8 mouse cellular contexts compared by ENCODE assay signal in genomic region chr3:63294791-63295190, GRCm38 (mm10). TPM values are rescaled to one million over a fixed set of nuclear protein-coding genes. Genes with fewer than 3 reads are reported as not detected.
DNase-seq lines count a peak whose midpoint lies in the region; ATAC-seq and TF ChIP-seq lines count a peak whose summit lies in the region.

No protein-coding gene starts in this region.

- H3K9ac ChIP-seq in neural tube, embryonic 11.5 days (ENCODE audit: low read length), result no peak overlapping the region; the same call in 1 of the 2 replicates
- H3K9ac ChIP-seq in limb, embryonic 12.5 days (replicated peaks), result peak overlapping the region; percentile 90
- no peak overlapping the region for H3K9ac ChIP-seq in stomach, postnatal 0 days (ENCODE audit: low read length)

- peak overlapping the region; percentile 96 for H3K4me2 ChIP-seq in neural tube, embryonic 11.5 days (ENCODE audit: low read depth)
- H3K4me2 ChIP-seq in limb, embryonic 12.5 days, result peak overlapping the region; percentile 82
- H3K4me2 ChIP-seq in stomach, postnatal 0 days (replicated peaks; ENCODE audit: low read depth), result peak overlapping the region; percentile 99

- no peak overlapping the region for H3K27ac ChIP-seq in neural tube, embryonic 11.5 days (ENCODE audit: low read depth, low read length)
- H3K27ac ChIP-seq in limb, embryonic 12.5 days, result peak overlapping the region; percentile 97
- no peak overlapping the region for H3K27ac ChIP-seq in stomach, postnatal 0 days (replicated peaks)

- 42% methylated on average over 4 of the region's 4 CpGs for WGBS in neural tube, embryonic 11.5 days
- WGBS in limb, embryonic 12.5 days, result 42% methylated on average over 4 of the region's 4 CpGs
- 51% methylated on average over 4 of the region's 4 CpGs for WGBS in stomach, postnatal 0 days

- no peaks in the 10 kb centered on the region for H3K4me1 ChIP-seq in neural tube, embryonic 11.5 days (ENCODE audit: control insufficient read depth, insufficient read depth, low read length)
- peaks cover 12% of the 10 kb centered on the region for H3K4me1 ChIP-seq in limb, embryonic 12.5 days (replicated peaks)
- H3K4me1 ChIP-seq in stomach, postnatal 0 days (replicated peaks; ENCODE audit: control insufficient read depth, insufficient read depth), result no peaks in the 10 kb centered on the region

- no peaks in the 10 kb centered on the region for H3K36me3 ChIP-seq in neural tube, embryonic 11.5 days (ENCODE audit: control insufficient read depth, insufficient read depth, low read length)
- H3K36me3 ChIP-seq in limb, embryonic 12.5 days, result no peaks in the 10 kb centered on the region
- H3K36me3 ChIP-seq in stomach, postnatal 0 days (ENCODE audit: control insufficient read depth, insufficient read depth, low read length), result no peaks in the 10 kb centered on the region

- peak; percentile 18 for DNase-seq in embryo, embryonic 9.5 days (ENCODE audit: extremely low spot score)
- DNase-seq in embryo, embryonic 11 days, result no peak
- no peak for DNase-seq in neural tube, embryonic 11.5 days (ENCODE audit: low spot score)
- no peak for DNase-seq in neural tube, embryonic 10.5 days (ENCODE audit: extremely low spot score, low spot score)
- no peak for DNase-seq in stomach, postnatal 0 days (ENCODE audit: low spot score)
- DNase-seq in cerebellum, adult 11 months, result no peak

- TF ChIP-seq CTCF in stomach, postnatal 0 days (IDR thresholded peaks at IDR 0.05; ENCODE audit: low read depth), result no peak

- H3K4me3 ChIP-seq in neural tube, embryonic 11.5 days (ENCODE audit: low read depth, low read length), result peak overlapping the region; percentile 77
- H3K4me3 ChIP-seq in limb, embryonic 12.5 days (replicated peaks), result peak overlapping the region; percentile 79
- H3K4me3 ChIP-seq in stomach, postnatal 0 days (ENCODE audit: low read depth, low read length), result 0 out of 2 replicates have a peak overlapping the region, but pooled peaks have one; percentile 58

- no peaks in the 10 kb centered on the region for H3K9me3 ChIP-seq in neural tube, embryonic 11.5 days (ENCODE audit: control insufficient read depth, low read length)
- no peaks in the 10 kb centered on the region for H3K9me3 ChIP-seq in limb, embryonic 12.5 days
- no peaks in the 10 kb centered on the region for H3K9me3 ChIP-seq in stomach, postnatal 0 days (ENCODE audit: control insufficient read depth, low read length)

- no peak for ATAC-seq in neural tube, embryonic 11.5 days (ENCODE audit: insufficient read depth, low FRiP score, low TSS enrichment)
- ATAC-seq in limb, embryonic 12.5 days (ENCODE audit: insufficient number of reproducible peaks, insufficient read depth, low FRiP score, low TSS enrichment, low read depth), result no peak
- ATAC-seq in stomach, postnatal 0 days (ENCODE audit: low FRiP score, low TSS enrichment), result no peak
- no peak for ATAC-seq in erythroid progenitor cell, adult 5-6 weeks (replicated peaks; ENCODE audit: low FRiP score, poor library complexity, severe bottlenecking)

- TF ChIP-seq EP300 in stomach, postnatal 0 days (optimal IDR thresholded peaks at IDR 0.05), result no peak

- H3K27me3 ChIP-seq in neural tube, embryonic 11.5 days (ENCODE audit: control insufficient read depth, insufficient read depth, low read length), result peaks cover 3% of the 10 kb centered on the region; the same call in 1 of the 2 replicates
- H3K27me3 ChIP-seq in limb, embryonic 12.5 days, result no peaks in the 10 kb centered on the region
- H3K27me3 ChIP-seq in stomach, postnatal 0 days (ENCODE audit: control insufficient read depth, insufficient read depth, low read length), result peaks cover 8% of the 10 kb centered on the region; the same call in 1 of the 2 replicates

RNA-seq across cellular contexts. Expression of gene Mme, which starts 53.5 kb away (rescaled TPM):
- 7.8 and 11.2 TPM in 2 replicates for polyA plus RNA-seq in neural tube, embryonic 11.5 days (2014; fragmentation: Nextera tagmentation; extraction: Ambion mirVana)
- 30.9 and 33.7 TPM in 2 replicates for polyA plus RNA-seq in limb, embryonic 12.5 days (2016; fragmentation: Nextera tagmentation; extraction: Ambion mirVana)
- 0.19 and 0.33 TPM in 2 replicates for polyA plus RNA-seq in stomach, postnatal 0 days (2015; fragmentation: Nextera tagmentation; extraction: Ambion mirVana)
- total RNA-seq in erythroid progenitor cell, adult 5-6 weeks (2015; ENCODE audit: low replicate concordance), result 1.4 TPM in 1 of 2 replicates, not detected in the other
- total RNA-seq in erythroid progenitor cell, adult 5-6 weeks (2017; ENCODE audit: low replicate concordance), result 0.13 TPM in 1 of 2 replicates, not detected in the other
